Mouse (Mus musculus) thymus, postnatal 25 days (tissue): ENCODE data around the gene Man1a.
A peak's percentile ranks its signal among the peaks of the same experiment; 100 is the strongest.

Experiments used
- DNase-seq: peaks from one replicate; pipeline ENCODE4 v3.0.0; 2022

Gene Man1a

DNA sequence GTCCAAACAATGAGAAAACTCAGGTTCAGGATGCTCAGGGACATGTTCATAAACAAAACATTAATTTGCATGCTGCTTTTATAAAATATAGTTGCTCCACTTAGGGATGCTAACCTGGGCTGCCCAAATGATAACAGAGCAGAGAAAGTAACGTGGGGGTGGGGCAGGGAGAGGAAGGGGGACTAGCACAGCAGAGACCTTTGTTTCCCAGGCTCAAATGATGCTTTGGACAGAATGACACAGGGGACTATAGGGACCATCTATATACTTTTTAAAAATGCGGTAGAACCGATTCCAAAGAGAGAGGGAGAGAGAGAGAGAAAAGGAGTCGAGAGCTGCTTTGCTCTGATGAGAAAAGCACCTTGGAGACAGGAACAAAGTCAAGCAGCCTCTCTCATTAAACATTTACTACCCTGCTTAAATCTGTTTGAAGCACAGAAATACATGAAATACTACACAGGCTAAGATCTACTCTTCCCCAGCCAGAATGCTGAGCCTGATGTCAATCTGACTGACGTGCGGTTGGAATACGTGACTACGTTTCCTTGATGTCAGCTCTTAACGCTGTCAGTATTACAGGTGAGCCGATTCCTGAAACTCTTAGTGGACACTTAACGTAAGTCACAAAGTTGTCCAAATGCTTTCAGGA, 63.1 kb downstream of the Man1a start:
- DNase-seq: no peak

DNA sequence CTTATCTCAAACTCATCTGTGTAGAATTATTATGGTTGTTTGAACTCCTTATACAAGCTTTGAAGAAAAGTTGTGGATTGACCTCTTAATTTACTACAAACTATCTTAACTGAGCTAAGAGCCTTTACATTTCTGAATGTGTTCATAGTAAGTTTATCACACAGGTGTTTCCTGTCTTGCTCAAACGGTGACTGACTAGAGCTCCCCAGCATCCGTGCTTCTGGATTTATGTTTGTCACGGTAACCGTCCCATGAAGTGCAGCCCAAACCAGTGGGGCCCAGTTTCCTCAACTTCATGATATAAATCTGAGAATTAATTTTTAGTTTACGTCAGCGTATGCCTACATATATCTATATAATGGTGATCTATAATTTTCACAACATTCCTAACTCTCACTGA, 67.3 kb downstream of the Man1a start:
- peak; percentile 41 for DNase-seq

DNA sequence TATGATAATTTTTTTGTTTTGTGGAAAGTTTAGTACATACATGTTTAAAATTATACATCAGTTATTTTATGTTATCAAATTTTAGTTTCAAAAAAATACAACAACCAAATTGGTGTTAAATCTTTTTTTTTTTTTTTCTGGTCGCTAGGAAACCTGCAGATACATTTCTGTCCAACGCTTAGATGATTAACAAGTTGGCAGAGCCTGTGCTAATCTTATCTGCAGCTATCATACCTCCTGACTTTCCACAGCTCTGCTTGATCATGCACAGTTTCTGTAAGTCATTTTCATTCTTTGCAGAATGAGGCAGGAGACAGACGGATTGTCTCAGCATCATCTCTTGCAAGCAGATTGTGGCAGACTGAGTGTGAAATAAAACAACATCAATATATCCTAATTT, 69.5 kb downstream of the Man1a start:
- no peak for DNase-seq

DNA sequence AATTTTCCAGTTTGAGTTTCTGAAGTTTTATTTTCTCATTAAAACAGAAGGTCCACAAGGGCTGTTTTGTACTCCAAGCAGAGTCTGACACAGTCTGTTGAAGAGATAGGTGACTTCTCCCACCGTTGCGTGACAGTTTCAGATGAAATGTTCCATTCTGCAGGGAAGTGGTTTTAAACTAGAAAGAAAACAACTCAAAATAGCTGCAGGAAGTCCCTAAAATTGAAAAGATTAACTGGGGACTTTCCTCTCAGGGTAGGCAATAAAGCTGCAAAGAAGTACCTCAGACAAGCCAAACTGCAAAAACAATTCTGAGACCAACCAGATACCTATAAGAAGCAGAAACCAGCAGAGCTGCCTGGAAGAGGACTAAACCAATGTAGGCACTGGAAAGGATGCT, 70.6 kb downstream of the Man1a start:
- DNase-seq: no peak

DNA sequence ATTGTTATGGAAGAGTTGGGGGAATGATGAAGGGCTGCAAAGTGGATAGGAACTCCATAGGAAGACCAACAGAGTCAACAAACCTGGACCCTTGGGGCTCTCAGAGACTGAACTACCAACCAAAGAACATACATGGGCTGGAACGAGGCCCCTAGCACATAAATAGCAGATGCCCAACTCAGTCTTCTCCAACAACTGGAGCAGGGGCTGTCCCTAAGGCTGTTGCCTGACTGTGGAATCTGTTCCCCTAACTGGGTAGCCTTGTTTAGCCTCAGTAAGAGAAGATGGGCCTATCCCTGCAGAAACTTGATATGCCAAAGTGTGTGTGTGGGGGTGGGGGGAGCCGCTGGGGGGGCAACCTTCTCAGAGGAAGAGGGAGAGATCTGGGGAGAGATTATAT, 73.5 kb downstream of the Man1a start:
- DNase-seq: no peak

DNA sequence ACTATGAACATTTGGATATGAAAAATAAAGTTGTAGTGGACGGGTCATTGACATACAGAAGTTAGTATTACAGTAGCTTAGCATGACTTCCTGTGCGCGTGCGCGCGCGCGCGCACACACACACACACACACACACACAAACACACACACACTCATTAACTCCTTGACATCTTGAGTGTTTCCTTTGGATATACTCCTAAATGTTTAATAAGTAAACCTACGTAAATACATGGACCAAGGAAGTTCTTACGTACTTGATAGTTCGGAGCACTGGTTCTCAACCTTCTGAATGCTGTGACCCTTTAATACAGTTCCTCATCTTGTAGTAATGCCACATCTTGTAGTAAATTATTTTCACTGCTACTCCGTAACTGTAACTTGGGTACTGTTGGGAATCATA, 79.1 kb downstream of the Man1a start:
- no peak for DNase-seq

DNA sequence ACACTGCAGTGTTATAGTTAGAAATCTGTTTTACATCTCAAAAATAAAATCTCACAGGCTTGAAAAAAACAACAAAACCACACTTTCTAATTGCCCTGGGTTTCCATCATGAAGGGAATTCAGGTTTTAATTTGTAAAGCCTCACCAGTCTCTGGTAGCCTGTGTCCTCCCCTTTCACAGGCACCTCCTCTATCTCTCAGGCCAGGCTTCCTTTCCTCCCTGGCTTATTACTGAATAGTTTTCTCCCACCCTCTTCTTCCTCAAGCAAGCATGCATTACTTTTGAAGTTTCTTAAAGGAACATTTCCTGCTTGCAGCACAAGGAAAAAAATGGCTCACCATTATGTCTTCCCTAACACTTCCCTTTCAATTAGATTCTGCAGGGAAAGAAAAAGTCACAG, 80.2 kb downstream of the Man1a start:
- no peak for DNase-seq

DNA sequence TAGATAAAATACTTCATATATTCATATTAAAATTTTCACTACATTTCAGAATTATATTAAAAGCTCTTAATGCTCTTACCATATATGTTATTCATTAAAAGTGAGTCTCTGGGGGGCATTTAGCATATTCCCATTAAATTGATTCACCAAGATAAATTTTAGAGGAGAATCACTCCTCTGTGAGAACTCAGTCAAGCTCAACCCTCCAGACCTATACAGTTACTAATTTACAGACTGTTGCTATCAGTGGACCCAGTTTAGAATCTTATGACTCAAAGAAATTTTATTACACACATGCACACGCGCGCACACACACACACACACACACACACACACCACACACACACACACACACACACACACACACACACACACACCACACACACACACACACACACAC, 81.8 kb downstream of the Man1a start:
- DNase-seq: no peak

DNA sequence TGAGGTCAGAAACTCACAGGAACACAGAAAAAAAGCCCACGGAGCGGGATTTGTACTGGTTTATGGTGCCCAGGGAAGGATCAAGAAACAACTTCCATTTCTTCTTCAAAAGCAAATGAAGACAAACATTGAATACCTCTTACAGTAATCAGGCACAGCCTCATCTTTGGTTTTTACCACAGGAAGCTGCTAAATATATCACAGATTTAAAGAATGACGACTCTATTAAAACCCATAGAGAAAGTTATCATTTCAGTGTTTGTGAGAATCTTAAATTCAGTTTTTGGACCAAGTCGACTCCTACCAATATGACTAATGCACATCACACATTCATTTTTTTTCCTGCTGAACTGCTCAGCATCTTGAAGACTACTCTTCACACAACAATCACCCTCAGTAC, 86.0 kb downstream of the Man1a start:
- DNase-seq: no peak

DNA sequence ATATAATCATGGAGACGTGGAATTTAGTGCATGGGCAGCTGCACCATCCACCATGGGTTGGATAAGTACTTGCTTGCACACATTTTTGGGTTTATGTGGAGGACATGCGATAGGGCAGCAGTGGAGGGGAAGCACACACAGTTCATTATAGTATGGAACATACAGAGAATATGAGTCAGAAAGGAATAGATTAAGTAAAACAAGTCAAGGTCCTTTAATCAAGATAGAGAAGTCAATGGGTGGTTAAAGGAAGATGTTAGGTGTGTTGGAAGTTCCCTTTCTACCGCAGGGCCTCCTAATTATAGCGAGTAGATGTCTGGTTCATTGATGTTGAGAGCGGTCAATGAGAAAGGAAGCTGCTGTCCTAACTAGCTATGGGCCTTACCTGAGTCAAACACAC, 91.5 kb downstream of the Man1a start:
- no peak for DNase-seq

DNA sequence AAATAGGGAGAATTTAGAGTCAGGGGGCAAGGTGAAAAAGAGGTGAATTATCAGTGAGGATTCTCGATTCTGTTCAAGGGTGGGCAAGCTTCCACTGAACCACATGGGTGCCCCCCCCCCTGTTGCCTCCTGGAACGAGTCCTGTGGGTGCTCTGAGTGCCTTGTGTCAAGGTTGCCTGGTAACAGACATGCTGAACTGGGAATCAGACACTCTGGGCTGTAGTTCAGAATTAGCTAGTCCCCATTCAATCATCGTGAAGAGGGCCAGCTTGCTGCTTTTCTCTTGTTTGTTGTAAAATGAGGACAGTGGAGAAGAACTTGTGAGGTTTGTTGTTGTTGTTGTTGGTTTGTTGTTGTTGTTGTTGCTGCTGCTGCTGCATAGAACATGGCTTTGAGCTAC, 92.3 kb downstream of the Man1a start:
- DNase-seq: no peak

DNA sequence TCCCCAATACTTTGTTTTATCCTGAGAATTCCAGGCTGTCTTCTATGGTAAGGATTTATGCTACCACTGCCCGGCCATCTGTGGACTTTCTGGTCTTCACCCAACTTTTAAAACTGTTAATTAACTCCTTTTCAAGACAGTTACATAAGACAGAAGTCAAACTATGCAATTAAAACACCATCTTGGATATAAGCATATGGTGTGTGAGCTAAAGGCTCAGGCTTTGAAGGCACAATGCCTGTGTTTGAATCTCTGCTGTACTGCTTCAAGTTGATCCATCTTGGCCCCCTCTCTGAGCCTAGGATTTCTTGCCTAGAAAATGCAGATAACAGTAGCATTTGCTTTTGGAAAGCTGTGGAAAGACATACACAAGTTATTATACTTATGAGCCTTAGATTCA, 97.8 kb downstream of the Man1a start:
- DNase-seq: no peak

DNA sequence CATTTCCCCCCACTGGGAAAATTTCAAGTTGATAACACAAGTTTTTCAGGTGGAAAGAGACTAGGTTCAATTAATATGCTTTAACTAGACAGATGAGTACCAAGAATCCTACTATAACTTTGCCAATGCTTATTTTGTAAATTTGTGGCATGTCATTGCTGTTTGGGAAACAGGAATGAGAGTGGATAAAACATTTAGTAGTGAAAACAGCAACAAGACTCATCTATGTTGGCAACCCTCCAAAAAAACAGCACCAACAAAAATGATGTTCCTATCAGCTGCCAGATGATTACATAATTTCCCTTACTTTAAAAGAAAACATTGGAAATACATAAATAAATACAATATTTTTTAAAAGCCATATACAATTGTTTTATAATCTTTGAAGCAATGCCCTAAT, 102.2 kb downstream of the Man1a start:
- DNase-seq: no peak

DNA sequence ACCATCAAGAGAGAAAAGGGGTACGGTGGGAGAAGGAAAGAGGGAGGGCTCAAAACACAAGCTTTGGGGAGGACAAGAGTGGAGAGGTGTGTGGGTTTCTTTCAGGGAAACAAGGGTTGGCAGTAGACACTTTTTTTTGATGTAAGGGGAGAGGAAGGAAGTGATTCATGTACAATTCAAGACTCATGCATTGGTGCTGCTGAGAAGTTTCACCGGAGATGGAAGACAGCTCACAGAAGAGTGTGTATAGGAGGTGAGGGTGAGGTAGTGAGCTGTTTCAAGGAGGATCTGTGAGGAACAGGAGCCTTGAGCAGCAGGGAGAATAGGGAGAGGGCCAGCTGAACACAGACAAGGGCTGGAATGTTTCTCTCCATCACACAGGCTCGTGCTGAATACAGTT, 116.7 kb downstream of the Man1a start:
- no peak for DNase-seq

DNA sequence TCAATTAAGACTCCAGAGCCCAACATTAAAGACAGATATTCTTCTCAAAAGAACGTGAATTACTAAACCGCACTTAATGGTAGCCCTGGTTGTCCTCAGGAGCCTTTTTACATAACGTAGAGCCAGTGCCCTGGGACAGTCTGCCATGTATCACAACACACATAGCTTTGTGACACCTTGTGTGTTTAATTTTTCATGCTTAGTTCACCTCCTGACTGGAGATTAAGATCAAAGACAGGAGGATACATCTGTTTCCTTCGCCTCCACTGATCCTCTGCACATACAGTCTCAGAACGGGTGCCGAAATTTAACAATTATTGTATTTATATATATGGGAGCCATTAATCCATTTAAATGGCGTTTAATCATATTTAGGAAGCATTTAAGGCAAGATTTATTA, 134.8 kb downstream of the Man1a start:
- no peak for DNase-seq

DNA sequence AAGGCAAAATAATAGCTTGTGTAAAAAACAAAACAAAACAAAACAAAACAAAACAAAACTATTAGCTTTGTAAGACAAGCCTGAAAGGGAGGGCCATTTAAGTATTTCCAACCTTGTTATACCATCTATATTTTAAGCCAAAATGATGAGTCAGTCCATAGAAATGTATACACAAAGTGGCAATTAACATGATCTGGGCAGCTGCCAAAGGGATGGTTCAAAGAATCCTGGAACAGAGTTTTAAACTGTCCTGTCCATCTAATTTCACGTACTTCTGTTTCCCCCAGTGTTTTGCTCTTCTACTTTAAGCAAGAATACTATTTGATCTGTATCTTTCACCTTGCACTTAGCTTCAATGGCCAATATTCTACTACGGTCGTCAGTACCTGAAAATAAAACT, 138.2 kb downstream of the Man1a start:
- DNase-seq: no peak

DNA sequence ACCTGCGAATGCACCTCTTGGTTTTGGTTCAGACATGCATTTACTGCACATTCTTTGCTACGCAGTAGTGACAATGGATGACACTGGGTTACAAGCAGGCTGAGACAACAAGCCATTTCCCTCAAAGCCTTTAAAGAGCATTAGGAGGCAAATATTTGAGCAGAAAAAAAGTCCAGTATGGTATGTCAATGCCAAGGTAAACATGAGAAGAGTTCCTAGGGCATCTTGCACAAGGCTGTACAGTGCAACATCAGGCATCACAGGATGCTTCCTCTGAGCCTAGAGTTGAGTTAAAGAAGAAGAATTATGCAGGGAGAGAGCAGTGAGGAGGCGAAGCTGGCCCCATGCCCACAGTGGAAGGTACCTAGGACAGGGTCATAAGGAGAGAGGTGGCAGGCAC, 140.3 kb downstream of the Man1a start:
- no peak for DNase-seq

DNA sequence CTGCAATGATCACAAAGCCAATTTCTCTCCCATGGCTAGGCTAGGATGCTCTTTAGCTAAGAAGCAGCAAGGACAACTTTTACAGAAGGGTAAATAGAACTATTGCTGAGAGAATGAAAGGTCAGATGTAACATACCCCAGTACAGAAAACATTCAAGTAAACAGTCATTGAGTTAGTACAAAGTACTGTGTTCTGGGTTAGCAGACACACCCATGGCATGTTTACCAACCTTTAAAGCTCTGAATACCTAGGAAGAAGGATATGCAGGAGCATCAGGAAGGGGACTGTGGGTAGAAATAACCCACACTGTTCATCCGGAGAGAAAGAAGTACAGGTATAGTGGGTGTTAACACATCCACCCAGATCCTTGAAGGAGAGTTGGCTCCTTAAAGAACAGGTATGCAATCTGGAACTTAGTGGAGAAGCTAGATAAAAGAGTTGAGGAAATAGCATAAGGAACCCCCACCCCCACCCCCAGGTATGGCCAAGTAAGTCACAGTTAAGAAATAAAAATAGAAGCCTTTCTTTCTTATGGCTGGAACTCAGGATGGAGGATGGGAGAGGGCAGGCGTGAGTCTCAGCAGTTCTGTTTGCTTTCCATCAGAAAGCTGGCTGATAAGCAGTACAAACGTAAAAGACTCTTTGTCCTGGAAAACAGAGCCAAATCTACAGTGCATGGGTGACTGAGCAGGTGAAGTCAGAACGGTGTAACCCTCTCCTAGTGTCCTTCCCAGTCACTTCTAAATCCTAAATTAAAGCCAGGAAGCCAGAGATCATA, 146.5 kb downstream of the Man1a start:
- DNase-seq: no peak

DNA sequence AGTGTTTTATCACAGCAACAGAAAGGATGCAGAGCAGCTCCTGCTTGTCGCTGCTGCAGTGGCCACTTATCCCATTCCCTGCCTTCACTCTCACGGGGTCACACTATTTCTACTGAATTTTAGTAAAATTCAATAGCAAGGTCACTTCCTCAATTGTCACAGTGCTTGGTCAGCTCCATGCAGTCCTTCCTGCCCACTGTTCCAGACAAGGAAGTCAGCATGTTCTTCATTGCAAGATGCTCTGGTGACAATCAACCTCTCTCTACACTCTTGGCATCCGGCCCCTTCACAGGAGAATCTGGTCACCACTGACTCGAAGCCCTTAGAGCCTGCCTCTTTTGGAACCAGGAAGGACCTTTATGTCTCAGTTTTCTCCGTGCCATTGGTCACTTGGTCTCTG, 148.5 kb downstream of the Man1a start:
- DNase-seq: no peak

DNA sequence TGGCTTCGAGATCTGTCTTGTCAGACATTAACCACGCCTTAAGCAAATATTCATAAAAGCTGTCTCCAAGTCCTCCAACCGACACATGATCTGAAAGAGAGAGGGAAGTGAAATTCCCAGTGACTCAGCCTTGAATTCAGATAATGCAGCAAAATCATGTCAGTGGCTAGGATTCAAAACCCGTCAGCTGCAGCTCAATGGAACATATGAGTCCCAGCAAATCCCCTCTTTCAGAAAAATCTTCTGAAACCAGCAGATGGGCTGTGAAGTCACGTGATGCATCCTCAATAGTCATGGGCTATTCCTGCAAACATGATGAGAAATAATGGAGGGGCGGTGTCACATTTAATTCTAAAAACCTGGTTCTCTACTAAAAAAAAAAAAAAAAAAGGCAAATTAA, 151.0 kb downstream of the Man1a start:
- DNase-seq: no peak

DNA sequence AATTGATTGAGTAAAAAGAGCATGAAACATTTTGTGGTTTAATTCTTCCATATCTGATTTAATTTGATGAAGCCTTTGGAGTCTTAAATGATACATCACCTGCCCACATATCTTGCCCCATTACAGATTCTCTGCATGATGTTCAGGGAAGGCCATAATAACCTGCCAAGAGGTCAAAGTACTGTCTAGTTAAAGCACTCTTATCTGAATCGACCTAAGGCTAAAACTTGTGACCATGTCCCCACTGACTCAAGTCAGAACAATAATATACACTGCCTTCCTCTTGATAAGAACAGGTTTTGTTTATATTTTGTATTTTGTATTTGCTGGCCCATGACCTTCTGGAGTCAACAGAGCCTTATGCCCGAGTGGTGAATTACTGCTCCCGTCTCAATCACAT, 154.2 kb downstream of the Man1a start:
- no peak for DNase-seq

DNA sequence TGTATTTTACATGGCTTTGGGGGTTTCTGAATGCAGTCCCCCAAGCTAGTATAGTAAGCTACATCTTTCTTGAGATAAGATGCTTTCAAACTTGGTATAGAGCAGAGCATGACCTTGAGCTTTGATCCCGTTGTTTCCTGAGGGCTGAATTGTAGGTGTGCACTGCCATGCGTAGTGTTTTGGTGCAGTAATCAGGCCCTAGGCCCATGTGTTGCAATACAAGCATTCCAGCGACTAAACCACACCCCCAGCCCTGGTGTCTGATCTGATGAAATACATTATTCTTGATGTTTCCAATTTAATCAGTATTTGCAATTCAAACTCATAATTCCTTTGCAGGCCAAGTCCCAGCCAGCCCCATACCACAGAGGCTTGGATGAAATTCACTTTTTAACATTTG, 158.9 kb downstream of the Man1a start:
- no peak for DNase-seq

DNA sequence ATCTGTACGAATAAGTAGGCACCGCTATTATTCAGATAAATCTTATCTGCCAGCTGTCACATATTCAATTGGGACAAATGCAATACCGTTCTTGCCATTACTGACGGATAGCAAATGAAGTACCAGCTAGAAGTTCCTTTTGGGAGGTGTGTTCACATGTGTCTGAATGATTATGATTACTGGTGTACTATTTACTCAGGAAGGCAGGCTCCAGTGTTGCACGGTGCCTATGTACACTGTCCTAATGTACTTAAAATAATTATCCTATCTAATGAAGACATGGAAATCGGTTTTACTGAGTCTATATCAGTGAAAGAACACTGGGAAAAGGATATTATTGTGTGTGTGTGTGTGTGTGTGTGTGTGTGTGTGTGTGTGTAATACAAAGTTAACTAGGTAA, 160.7 kb downstream of the Man1a start:
- no peak for DNase-seq

DNA sequence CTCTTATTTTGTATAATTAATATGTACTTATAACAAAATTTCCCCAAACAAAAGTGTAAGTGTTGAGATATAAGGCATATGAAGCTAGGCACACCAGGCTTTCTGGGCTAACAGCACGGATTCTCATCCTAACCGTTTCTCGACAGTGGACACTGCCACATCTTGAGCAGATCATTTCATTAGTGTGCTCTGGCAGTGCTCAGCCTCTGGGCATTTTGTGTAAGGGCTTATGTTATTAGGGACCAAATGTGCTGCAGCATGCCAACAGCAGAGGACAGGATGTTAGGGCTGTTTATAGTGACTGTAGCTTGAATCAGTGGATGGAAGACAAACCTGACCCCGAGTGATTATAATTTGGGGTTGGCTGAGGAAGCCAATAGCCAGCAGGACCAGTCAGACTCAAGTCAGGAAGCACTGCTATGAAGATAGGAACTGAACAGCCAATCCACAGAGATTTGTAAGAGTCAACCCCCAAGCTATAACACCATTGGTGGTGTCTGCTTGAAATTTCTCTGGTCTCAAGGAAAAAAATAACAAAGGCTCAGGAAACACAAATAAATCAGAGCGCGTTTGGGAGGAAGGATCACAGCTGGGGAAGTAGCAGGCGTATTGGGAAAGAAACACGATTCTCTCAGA, 161.3 kb downstream of the Man1a start:
- no peak for DNase-seq
